Mouse (Mus musculus) forebrain, embryonic 11.5 days (tissue): ENCODE data around the gene Rassf1. TPM values are rescaled to one million over a fixed set of nuclear protein-coding genes. Genes with fewer than 3 reads are reported as not detected.

Source experiments
- ATAC-seq: fragments of 200-750 bp; cut with Nextera tagmentation; replicated peaks from 2 replicates; pipeline ENCODE4 v1.8.0; 2017; ENCODE audit warnings: moderate TSS enrichment; ENCODE audit not compliant: low FRiP score
- DNase-seq: peaks from one replicate; pipeline ENCODE4 v3.0.0-alpha.2; 2017; ENCODE audit warnings: low spot score
- H3K27ac ChIP-seq: fragments of 300-500 bp; sonication (generic); 2 replicates; pipeline ENCODE4 v1.5.1; 2014; ENCODE audit warnings: low read depth, low read length
- H3K27me3 ChIP-seq: fragments of 300-500 bp; sonication (generic); 2 replicates; pipeline ENCODE4 v1.6.1; 2014; ENCODE audit warnings: mild to moderate bottlenecking, low read length, mixed read lengths; ENCODE audit not compliant: control insufficient read depth, insufficient read depth
- H3K36me3 ChIP-seq: fragments of 300-500 bp; sonication (generic); 2 replicates; pipeline ENCODE4 v1.6.1; 2014; ENCODE audit warnings: mild to moderate bottlenecking, low read length, moderate library complexity, mixed read lengths; ENCODE audit not compliant: control insufficient read depth, insufficient read depth
- H3K4me1 ChIP-seq: fragments of 300-500 bp; sonication (generic); replicated peaks from 2 replicates; pipeline ENCODE4 v1.6.1; 2014; ENCODE audit warnings: low read length, mixed read lengths; ENCODE audit not compliant: control insufficient read depth, insufficient read depth
- H3K4me2 ChIP-seq: fragments of 300-500 bp; sonication (generic); 2 replicates; pipeline ENCODE4 v1.6.1; 2014; ENCODE audit warnings: low read depth, mild to moderate bottlenecking, low read length, moderate library complexity, mixed read lengths; ENCODE audit not compliant: severe bottlenecking
- H3K4me3 ChIP-seq: fragments of 300-500 bp; sonication (generic); 2 replicates; pipeline ENCODE4 v1.5.1; 2014; ENCODE audit warnings: low read depth, low read length
- H3K9ac ChIP-seq: fragments of 300-500 bp; sonication (generic); 2 replicates; pipeline ENCODE4 v1.6.1; 2014; ENCODE audit warnings: low read length
- H3K9me3 ChIP-seq: fragments of 300-500 bp; sonication (generic); 2 replicates; pipeline ENCODE4 v1.6.1; 2016; ENCODE audit warnings: low read length, mixed read lengths; ENCODE audit not compliant: control insufficient read depth
- whole genome bisulfite sequencing: fragments of 180-500 bp; shearing (Covaris S2); extraction: QIAGEN DNeasy Blood & Tissue Kit; methylation state at CpG from one replicate; pipeline ENCODE4 v1.1.7; 2014; 5-methylcytosine and 5-hydroxymethylcytosine counted together
- polyA plus RNA-seq: library from polyadenylated mRNA; unstranded; fragments of >200 nt; fragmentation: Nextera tagmentation; extraction: Ambion mirVana; gene quantifications from 2 replicates; pipeline ENCODE4 v1.2.1, GENCODE M21; 2014

Gene Rassf1
- polyA plus RNA-seq, 1 experiment from 2014 or later, result 48.2 TPM

DNA sequence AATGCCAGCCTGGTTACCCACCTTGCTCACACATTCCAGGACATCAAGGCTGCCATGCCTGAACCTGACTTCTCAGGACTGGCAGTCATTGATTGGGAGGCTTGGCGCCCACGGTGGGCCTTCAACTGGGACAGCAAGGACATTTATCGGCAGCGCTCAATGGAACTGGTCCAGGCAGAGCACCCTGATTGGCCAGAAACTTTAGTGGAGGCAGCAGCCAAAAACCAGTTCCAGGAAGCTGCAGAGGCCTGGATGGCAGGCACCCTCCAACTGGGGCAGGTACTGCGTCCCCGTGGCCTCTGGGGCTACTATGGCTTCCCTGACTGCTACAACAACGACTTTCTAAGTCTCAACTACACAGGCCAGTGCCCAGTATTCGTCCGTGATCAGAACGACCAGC, 26.5 kb downstream of the Rassf1 start:
- DNase-seq (no peak), ATAC-seq (no peak)
- Histone ChIP-seq H3K27me3 (no peaks in the 10 kb centered on the region), H3K4me2 (no peak overlapping the region), H3K9ac (no peak overlapping the region), H3K4me3 (no peak overlapping the region), H3K4me1 (peaks cover 14% of the 10 kb centered on the region), H3K27ac (no peak overlapping the region), H3K36me3 (peaks cover 13% of the 10 kb centered on the region), H3K9me3 (no peaks in the 10 kb centered on the region; the same call in 1 of the 2 replicates)
- WGBS, result 89% methylated on average over 10 of the region's 10 CpGs

DNA sequence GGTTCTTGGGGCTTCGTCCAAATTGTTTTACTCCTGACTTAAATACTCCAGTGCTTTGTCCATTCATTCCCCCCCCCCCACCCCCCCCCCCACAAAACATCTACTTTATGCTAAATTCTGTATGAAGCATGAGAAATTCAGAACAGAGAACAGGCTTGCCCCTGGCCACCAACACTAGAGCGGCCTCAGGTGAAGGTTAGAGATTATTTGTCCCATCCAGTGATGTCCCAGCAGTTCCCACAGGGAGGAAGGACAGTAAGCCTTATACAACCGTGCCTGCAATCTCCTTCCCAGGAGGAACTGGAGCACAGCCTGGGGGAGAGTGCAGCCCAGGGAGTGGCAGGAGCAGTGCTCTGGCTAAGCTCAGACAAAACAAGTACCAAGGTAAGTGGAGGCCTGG, 27.2 kb downstream of the Rassf1 start, which contains the start of gene Naa80:
Naa80 (plus strand) TSS at position 301 of the 400 bp plus-strand sequence.
- H3K9me3 ChIP-seq, result no peaks in the 10 kb centered on the region; the same call in 1 of the 2 replicates
- peaks cover 14% of the 10 kb centered on the region for H3K4me1 ChIP-seq
- no peaks in the 10 kb centered on the region for H3K27me3 ChIP-seq
- no peak within 1 kb of the TSS for H3K4me2 ChIP-seq
- WGBS, result 71% methylated on average over 3 of the region's 3 CpGs
- DNase-seq (no peak), ATAC-seq (no peak)
- peaks cover 6% of the 10 kb centered on the region for H3K36me3 ChIP-seq
- no peak within 1 kb of the TSS for H3K9ac ChIP-seq
- no peak within 1 kb of the TSS for H3K4me3 ChIP-seq
- H3K27ac ChIP-seq, result no peak within 1 kb of the TSS

DNA sequence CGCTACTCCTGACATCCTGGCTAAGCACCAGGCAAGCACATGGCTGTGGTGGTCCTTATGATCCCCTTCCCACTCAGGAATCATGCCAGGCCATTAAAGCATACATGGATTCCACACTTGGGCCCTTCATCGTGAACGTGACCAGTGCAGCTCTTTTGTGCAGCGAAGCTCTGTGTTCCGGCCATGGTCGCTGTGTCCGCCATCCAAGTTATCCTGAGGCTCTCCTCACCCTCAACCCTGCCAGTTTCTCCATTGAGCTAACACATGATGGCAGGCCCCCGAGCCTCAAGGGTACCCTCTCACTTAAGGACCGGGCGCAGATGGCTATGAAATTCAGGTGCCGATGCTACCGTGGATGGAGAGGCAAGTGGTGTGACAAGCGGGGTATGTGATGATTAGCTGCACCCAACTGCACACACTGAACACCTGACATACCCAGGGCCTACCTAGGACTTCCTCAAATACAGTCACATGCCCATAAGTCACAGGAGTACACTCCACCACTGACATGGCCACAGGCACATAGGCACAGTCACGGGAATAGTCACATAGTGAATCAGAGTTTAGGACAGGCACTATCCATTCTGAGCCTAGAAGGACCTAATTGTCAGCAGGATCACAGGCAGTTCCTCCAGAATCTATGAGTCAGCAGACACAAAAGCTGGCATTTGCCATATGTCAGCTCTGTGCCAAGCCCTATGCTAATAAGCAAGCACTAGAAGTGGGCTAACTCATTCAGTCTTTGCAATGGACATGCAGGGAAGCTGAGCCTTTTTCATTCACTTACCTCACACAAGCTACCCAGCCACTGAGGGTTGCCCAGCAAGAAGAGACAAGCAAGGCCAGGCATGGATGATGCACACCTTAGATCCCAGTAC, 27.9 kb downstream of the Rassf1 start:
- H3K4me2 ChIP-seq, result no peak overlapping the region

DNA sequence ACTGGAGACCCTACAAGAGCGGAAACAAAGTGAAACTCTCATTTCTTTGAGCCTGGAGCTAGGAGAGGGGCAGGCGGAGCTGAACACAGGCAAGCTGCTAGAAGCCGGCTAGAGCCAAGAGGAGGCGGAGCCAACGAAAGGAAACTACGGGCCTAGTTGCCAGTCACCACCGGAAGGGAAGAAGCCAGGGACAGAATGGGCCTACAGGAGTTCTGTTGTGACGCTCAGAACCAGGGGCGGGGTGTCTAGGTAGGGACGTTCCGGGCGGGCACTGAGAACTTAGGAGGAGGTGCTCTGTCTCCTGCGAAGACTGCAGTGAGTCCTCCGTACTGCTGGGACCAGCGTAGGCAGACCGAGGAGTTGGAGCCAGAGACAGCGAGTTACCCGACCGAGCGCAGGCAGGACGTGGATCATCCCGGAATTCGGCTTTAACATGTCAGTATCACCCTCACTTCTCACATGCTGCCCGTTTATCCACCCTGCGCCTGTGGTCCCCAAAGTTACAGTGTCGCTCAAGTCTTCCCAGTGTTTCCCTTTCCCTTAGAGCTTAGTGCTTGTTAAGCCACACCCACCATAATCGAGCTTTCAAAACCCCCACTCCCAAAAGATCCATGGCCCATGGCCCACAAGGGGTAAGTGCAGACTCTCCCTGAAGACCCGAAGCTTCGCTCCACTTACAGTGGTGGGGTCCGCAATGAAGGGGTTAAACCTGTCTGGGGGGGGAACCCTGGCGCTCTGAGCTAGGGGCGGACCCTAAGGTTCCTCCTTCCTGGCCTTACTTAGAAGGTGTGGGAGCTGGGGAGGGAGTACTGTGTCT, 29.4 kb downstream of the Rassf1 start, which contains the start of gene Hyal3:
Hyal3 (plus strand) TSS at position 318 of the 817 bp plus-strand sequence.
- H3K27me3 ChIP-seq, result no peaks in the 10 kb centered on the region
- H3K4me3 ChIP-seq, result peak within 1 kb of the TSS; percentile 56
- H3K9ac ChIP-seq, result peak within 1 kb of the TSS; percentile 83
- peak; percentile 54 for ATAC-seq
- peak; percentile 87 for DNase-seq
- peaks cover 14% of the 10 kb centered on the region for H3K4me1 ChIP-seq
- WGBS, result under 1% methylated on average over 32 of the region's 32 CpGs
- H3K4me2 ChIP-seq, result peak within 1 kb of the TSS; percentile 93
- no peaks in the 10 kb centered on the region for H3K36me3 ChIP-seq
- H3K9me3 ChIP-seq, result no peaks in the 10 kb centered on the region
- H3K27ac ChIP-seq, result peak within 1 kb of the TSS; percentile 55

More for the DNA sequence above, 27.9 kb downstream of the Rassf1 start:
- DNase-seq, result no peak
- H3K4me1 ChIP-seq, result peaks cover 14% of the 10 kb centered on the region
- no peak overlapping the region for H3K9ac ChIP-seq
- H3K9me3 ChIP-seq, result no peaks in the 10 kb centered on the region
- no peak overlapping the region for H3K27ac ChIP-seq
- no peak for ATAC-seq
- 94% methylated on average over 14 of the region's 14 CpGs for WGBS
- no peaks in the 10 kb centered on the region for H3K27me3 ChIP-seq
- H3K4me3 ChIP-seq, result no peak overlapping the region
- peaks cover 4% of the 10 kb centered on the region; the same call in 1 of the 2 replicates for H3K36me3 ChIP-seq

- Histone ChIP-seq H3K4me1 (peaks cover 14% of the 10 kb centered on the region), H3K36me3 (no peaks in the 10 kb centered on the region), H3K27ac (no peak overlapping the region), H3K27me3 (no peaks in the 10 kb centered on the region), H3K9ac (peak overlapping the region; percentile 83; the same call in 1 of the 2 replicates), H3K4me3 (peak overlapping the region; percentile 56; the same call in 1 of the 2 replicates), H3K4me2 (peak overlapping the region; percentile 93), H3K9me3 (no peaks in the 10 kb centered on the region)
- ATAC-seq (no peak), DNase-seq (no peak)
- WGBS, result 81% methylated on average over 4 of the region's 4 CpGs
Observed at GRCm38 (mm10) chr9:107581584-107581983, 30.2 kb downstream of the Rassf1 start.

DNA sequence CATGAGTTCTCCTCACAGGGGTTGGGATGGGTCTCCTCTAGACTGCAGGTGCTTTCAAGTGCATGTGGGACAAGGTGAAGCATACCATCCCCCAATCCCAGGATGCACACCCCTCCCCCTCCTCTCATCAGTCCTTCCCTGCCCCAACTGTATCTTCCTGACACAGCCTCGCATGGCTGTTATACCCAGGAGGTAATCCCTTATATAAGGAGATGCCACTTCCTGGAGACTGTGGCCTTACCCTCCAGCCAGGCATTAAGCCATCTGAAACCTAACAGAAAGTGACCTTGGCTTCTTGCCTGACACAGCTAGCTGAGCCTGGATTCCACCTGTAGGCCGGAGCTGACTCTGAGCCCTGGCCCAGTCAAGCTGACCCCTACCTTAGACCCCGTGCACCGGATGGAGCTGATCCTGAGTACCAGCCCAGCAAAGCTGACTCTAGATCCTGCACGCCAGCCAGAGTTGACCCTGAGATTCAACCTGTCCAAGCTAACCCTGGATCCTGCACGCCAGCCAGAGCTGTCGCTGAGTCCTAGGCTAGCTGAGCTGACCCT, 31.2 kb downstream of the Rassf1 start:
- Histone ChIP-seq H3K9me3 (no peaks in the 10 kb centered on the region), H3K36me3 (no peaks in the 10 kb centered on the region), H3K27me3 (no peaks in the 10 kb centered on the region), H3K4me3 (no peak overlapping the region), H3K4me1 (peaks cover 12% of the 10 kb centered on the region), H3K4me2 (no peak overlapping the region), H3K9ac (no peak overlapping the region), H3K27ac (no peak overlapping the region)
- ATAC-seq (no peak), DNase-seq (no peak)
- 93% methylated on average over 7 of the region's 7 CpGs for WGBS

DNA sequence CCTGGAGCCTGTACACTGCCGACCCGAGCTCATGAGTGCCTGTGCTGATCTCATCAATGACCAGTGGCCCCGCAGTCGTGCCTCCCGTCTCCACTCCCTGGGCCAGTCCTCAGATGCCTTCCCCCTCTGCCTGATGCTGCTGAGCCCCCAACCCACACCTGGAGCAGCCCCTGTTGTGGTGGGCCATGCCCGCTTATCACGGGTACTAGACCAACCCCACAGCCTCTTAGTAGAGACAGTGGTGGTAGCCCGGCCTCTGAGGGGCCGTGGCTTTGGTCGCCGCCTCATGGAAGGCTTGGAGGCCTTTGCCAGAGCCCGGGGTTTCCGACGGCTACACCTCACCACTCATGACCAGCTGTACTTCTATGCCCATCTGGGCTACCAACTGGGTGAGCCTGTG, 31.8 kb downstream of the Rassf1 start:
- H3K9me3 ChIP-seq, result no peaks in the 10 kb centered on the region
- H3K27ac ChIP-seq, result no peak overlapping the region
- no peak for ATAC-seq
- H3K27me3 ChIP-seq, result no peaks in the 10 kb centered on the region
- no peak for DNase-seq
- no peak overlapping the region for H3K4me2 ChIP-seq
- H3K4me3 ChIP-seq, result no peak overlapping the region
- WGBS, result 92% methylated on average over 14 of the region's 14 CpGs
- no peak overlapping the region for H3K9ac ChIP-seq
- peaks cover 12% of the 10 kb centered on the region for H3K4me1 ChIP-seq
- H3K36me3 ChIP-seq, result no peaks in the 10 kb centered on the region

DNA sequence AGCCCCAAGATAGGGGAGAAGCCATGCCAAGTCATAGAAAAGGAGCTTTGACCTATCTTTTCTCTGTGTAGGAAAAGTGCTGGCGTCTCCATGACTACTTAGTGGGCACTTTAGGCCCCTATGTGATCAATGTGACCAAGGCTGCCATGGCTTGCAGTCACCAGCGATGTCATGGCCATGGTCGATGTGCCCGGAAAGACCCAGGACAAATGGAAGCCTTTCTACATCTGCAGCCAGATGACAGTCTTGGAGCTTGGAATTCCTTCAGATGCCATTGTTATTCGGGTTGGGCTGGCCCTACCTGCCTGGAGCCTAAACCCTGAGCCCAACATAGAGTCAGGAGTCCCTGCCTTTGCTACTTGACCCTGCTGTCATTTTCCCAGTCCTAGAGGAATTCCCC, 35.1 kb downstream of the Rassf1 start:
- H3K4me1 ChIP-seq, result peaks cover 5% of the 10 kb centered on the region; the same call in 1 of the 2 replicates
- 95% methylated on average over 5 of the region's 5 CpGs for WGBS
- no peak overlapping the region for H3K27ac ChIP-seq
- no peak overlapping the region for H3K9ac ChIP-seq
- H3K9me3 ChIP-seq, result no peaks in the 10 kb centered on the region
- H3K27me3 ChIP-seq, result no peaks in the 10 kb centered on the region
- no peak overlapping the region for H3K4me3 ChIP-seq
- ATAC-seq (no peak), DNase-seq (no peak)
- peaks cover 3% of the 10 kb centered on the region; the same call in 1 of the 2 replicates for H3K36me3 ChIP-seq
- H3K4me2 ChIP-seq, result no peak overlapping the region
